Mouse (Mus musculus) bone marrow, adult 2 months (tissue): Measurements from ENCODE around the gene Fmnl2. TPM values are rescaled to one million over a fixed set of nuclear protein-coding genes. Genes with fewer than 3 reads are reported as not detected.

Experiments used
- H3K27ac ChIP-seq: fragments of 200-500 bp; 2 replicates; pipeline ENCODE4 v1.5.1; 2012; ENCODE audit warnings: low read depth, mild to moderate bottlenecking, control low read depth, inconsistent platforms, low read length; ENCODE audit not compliant: control insufficient read depth, poor library complexity, insufficient read depth
- H3K4me1 ChIP-seq: fragments of 200-500 bp; 2 replicates; pipeline ENCODE4 v1.6.1; 2011; ENCODE audit warnings: low read length; ENCODE audit not compliant: control insufficient read depth, insufficient read depth
- H3K4me3 ChIP-seq: fragments of 200-500 bp; replicated peaks from 2 replicates; pipeline ENCODE3; 2011; ENCODE audit warnings: mild to moderate bottlenecking, low read depth, low read length, control low read depth; ENCODE audit not compliant: control insufficient read depth
- CTCF ChIP-seq: fragments of 200-500 bp; IDR thresholded peaks from 2 replicates; pipeline ENCODE4 v1.5.1; 2011; ENCODE audit warnings: low read length, control low read depth; ENCODE audit not compliant: control insufficient read depth, insufficient read depth
- POLR2A ChIP-seq: fragments of 200-500 bp; IDR thresholded peaks from 2 replicates; pipeline ENCODE4 v1.6.1; 2011; ENCODE audit warnings: low read depth, mild to moderate bottlenecking, control low read depth, low read length, borderline replicate concordance; ENCODE audit not compliant: control insufficient read depth
- WGBS: fragments of 180-500 bp; shearing (Covaris S2); methylation state at CpG from one replicate; pipeline ENCODE4 v1.1.7; 2018; 5-methylcytosine and 5-hydroxymethylcytosine counted together
- polyA plus RNA-seq: library from polyadenylated mRNA; stranded (reverse); fragments of >200 nt; gene quantifications from 2 replicates; pipeline ENCODE4 v1.2.4, GENCODE M21; 2011; ENCODE audit warnings: low replicate concordance; ENCODE audit not compliant: missing spikeins, insufficient read depth, insufficient read length

Fmnl2 gene
- polyA plus RNA-seq, 1 experiment: 9.2 TPM

GRCm38 (mm10) chr2:53050376-53050775 lies 192.7 kb downstream of the Fmnl2 start:
- 85% methylated on average over 6 of the region's 6 CpGs for WGBS
- Histone ChIP-seq H3K4me1 (no peaks in the 10 kb centered on the region), H3K27ac (no peak overlapping the region), H3K4me3 (no peak overlapping the region)
- TF ChIP-seq CTCF (no peak), POLR2A (no peak)

- WGBS: 21% methylated on average over 8 of the region's 8 CpGs
- TF ChIP-seq CTCF (no peak), POLR2A (no peak)
Measured at GRCm38 (mm10) chr2:53051502-53051901, 193.8 kb downstream of the Fmnl2 start.

GRCm38 (mm10) chr2:53053714-53054113 lies 196.1 kb downstream of the Fmnl2 start:
- TF ChIP-seq POLR2A: no peak
- TF ChIP-seq CTCF: no peak
- H3K27ac ChIP-seq: no peak overlapping the region
- no peak overlapping the region for H3K4me3 ChIP-seq
- 82% methylated on average over 7 of the region's 7 CpGs for WGBS
- H3K4me1 ChIP-seq: no peaks in the 10 kb centered on the region

More at GRCm38 (mm10) chr2:53051502-53051901, 193.8 kb downstream of the Fmnl2 start:
- H3K4me1 ChIP-seq: no peaks in the 10 kb centered on the region
- no peak overlapping the region for H3K4me3 ChIP-seq
- no peak overlapping the region for H3K27ac ChIP-seq

GRCm38 (mm10) chr2:53056556-53056955 lies 198.9 kb downstream of the Fmnl2 start:
- H3K27ac ChIP-seq: no peak overlapping the region
- H3K4me3 ChIP-seq: no peak overlapping the region
- no peaks in the 10 kb centered on the region for H3K4me1 ChIP-seq
- 72% methylated on average over 6 of the region's 6 CpGs for WGBS
- TF ChIP-seq CTCF (no peak), POLR2A (no peak)

GRCm38 (mm10) chr2:53057291-53057690 lies 199.6 kb downstream of the Fmnl2 start:
- H3K4me1 ChIP-seq: no peaks in the 10 kb centered on the region
- no peak overlapping the region for H3K27ac ChIP-seq
- no peak for TF ChIP-seq CTCF
- WGBS: 83% methylated on average over 2 of the region's 2 CpGs
- no peak overlapping the region for H3K4me3 ChIP-seq

- TF ChIP-seq POLR2A: no peak
- TF ChIP-seq CTCF: no peak
- 83% methylated on average over 9 of the region's 9 CpGs for WGBS
- Histone ChIP-seq H3K4me3 (no peak overlapping the region), H3K27ac (no peak overlapping the region), H3K4me1 (no peaks in the 10 kb centered on the region)
Measured at GRCm38 (mm10) chr2:53061363-53062000, 203.8 kb downstream of the Fmnl2 start.

GRCm38 (mm10) chr2:53066973-53067372 lies 209.3 kb downstream of the Fmnl2 start:
- TF ChIP-seq POLR2A (no peak), CTCF (no peak)
- WGBS: 75% methylated on average over 2 of the region's 2 CpGs

GRCm38 (mm10) chr2:53070607-53071006 lies 212.9 kb downstream of the Fmnl2 start:
- Histone ChIP-seq H3K4me1 (peaks cover 1% of the 10 kb centered on the region; the same call in 1 of the 2 replicates), H3K4me3 (no peak overlapping the region), H3K27ac (no peak overlapping the region)
- 3% methylated on average over 1 of the region's 1 CpGs for WGBS
- TF ChIP-seq CTCF (no peak), POLR2A (no peak)

More at GRCm38 (mm10) chr2:53066973-53067372, 209.3 kb downstream of the Fmnl2 start:
- Histone ChIP-seq H3K27ac (no peak overlapping the region), H3K4me3 (no peak overlapping the region), H3K4me1 (peaks cover 1% of the 10 kb centered on the region; the same call in 1 of the 2 replicates)
